Mouse (Mus musculus) mouse embryonic stem cell (cell line): ENCODE measurements around the gene Trp53rkb.
"Not testable (repeated sequence)": the region's sequence is repeated elsewhere in the genome, so short reads cannot be mapped to it uniquely, and the experiment has no call there.

Experiments
- in situ Hi-C, 2 experiments: fragments of 300-500 bp; cut with MboI; formaldehyde crosslinking; loops; 1 replicate in 1 of 2; 3 replicates in 1 of 2; pipeline ENCODE4 v1.14.3; 2019 to 2020; ENCODE audit warnings: low sequenced_read_pairs in 2 of 2, low pct_unique_long_range_greater_than_20kb in 1 of 2, mixed read lengths in 1 of 2; ENCODE audit not compliant: unreplicated experiment in 1 of 2

Gene Trp53rkb

GRCm38 (mm10) chr2:166792355-166792754 is at the start of gene Trp53rkb:
Gene Trp53rkb (plus strand): TSS chr2:166792531.
- in situ Hi-C loops = loop anchor here in 1 of 2 experiments (25.0 kb wide), 1 partner anchor 705 kb away; no protein-coding TSS in a partner anchor

- in situ Hi-C loops = no loop called here
These were observed 48.8 kb upstream of the Trp53rkb start for GRCm38 (mm10) chr2:166743504-166743903.

- in situ Hi-C loops = no loop called here
These were observed 47.9 kb upstream of the Trp53rkb start for GRCm38 (mm10) chr2:166744433-166744832.

- in situ Hi-C loops = no loop called here
These were observed 46.5 kb upstream of the Trp53rkb start for GRCm38 (mm10) chr2:166745849-166746248.

- in situ Hi-C loops = not testable (repeated sequence)
These were observed 45.9 kb upstream of the Trp53rkb start for GRCm38 (mm10) chr2:166746261-166746913.

- in situ Hi-C loops = no loop called here
These were observed 41.6 kb upstream of the Trp53rkb start for GRCm38 (mm10) chr2:166750620-166751191.

GRCm38 (mm10) chr2:166754194-166754593 is 38.1 kb upstream of the Trp53rkb start:
- in situ Hi-C loops = no loop called here

- in situ Hi-C loops = no loop called here
These were observed 37.6 kb upstream of the Trp53rkb start for GRCm38 (mm10) chr2:166754760-166755159.

- in situ Hi-C loops = no loop called here
These were observed 34.4 kb upstream of the Trp53rkb start for GRCm38 (mm10) chr2:166757969-166758368.

- in situ Hi-C loops = no loop called here
These were observed 28.3 kb upstream of the Trp53rkb start for GRCm38 (mm10) chr2:166764051-166764450.

GRCm38 (mm10) chr2:166767591-166767990 is 24.7 kb upstream of the Trp53rkb start:
- in situ Hi-C loops = no loop called here

- in situ Hi-C loops = no loop called here
These were observed 20.9 kb upstream of the Trp53rkb start for GRCm38 (mm10) chr2:166771396-166771795.

GRCm38 (mm10) chr2:166773587-166773986 is 18.7 kb upstream of the Trp53rkb start:
- in situ Hi-C loops = no loop called here

GRCm38 (mm10) chr2:166774275-166774674 is 18.1 kb upstream of the Trp53rkb start:
- in situ Hi-C loops = no loop called here

GRCm38 (mm10) chr2:166775357-166775893 is 16.9 kb upstream of the Trp53rkb start:
- in situ Hi-C loops = loop anchor here (5.0 to 25.0 kb wide), 3 partner anchors 178 to 688 kb away; no protein-coding TSS in a partner anchor

GRCm38 (mm10) chr2:166776272-166776671 is 16.1 kb upstream of the Trp53rkb start:
- in situ Hi-C loops = loop anchor here (5.0 to 25.0 kb wide), 3 partner anchors 179 to 689 kb away; no protein-coding TSS in a partner anchor

GRCm38 (mm10) chr2:166779956-166780355 is 12.4 kb upstream of the Trp53rkb start:
- in situ Hi-C loops = loop anchor here (5.0 to 25.0 kb wide), 4 partner anchors 183 to 693 kb away; no protein-coding TSS in a partner anchor

- in situ Hi-C loops = loop anchor here (10.0 to 25.0 kb wide), 2 partner anchors 666 to 694 kb away; no protein-coding TSS in a partner anchor
These were observed 11.3 kb upstream of the Trp53rkb start for GRCm38 (mm10) chr2:166780980-166781578.

- in situ Hi-C loops = loop anchor here (10.0 to 25.0 kb wide), 2 partner anchors 670 to 697 kb away; no protein-coding TSS in a partner anchor
These were observed 8.0 kb upstream of the Trp53rkb start for GRCm38 (mm10) chr2:166784376-166784775.
